Mouse (Mus musculus) liver, embryonic 12.5 days (tissue): ENCODE results near the gene Sh3kbp1. TPM values are rescaled to one million over a fixed set of nuclear protein-coding genes. Genes with fewer than 3 reads are reported as not detected.

Experiments
- ATAC-seq: fragments of 200-750 bp; cut with Nextera tagmentation; 2 replicates; pipeline ENCODE4 v1.8.0; 2017; ENCODE audit warnings: moderate number of reproducible peaks, mild to moderate bottlenecking, moderate library complexity
- H3K27ac ChIP-seq: fragments of 300-500 bp; sonication (generic); 2 replicates; pipeline ENCODE4 v1.5.1; 2016; ENCODE audit warnings: mild to moderate bottlenecking
- H3K27me3 ChIP-seq: fragments of 300-500 bp; sonication (generic); replicated peaks from 2 replicates; pipeline ENCODE4 v1.6.1; 2016; ENCODE audit warnings: mild to moderate bottlenecking, moderate library complexity
- H3K36me3 ChIP-seq: fragments of 300-500 bp; sonication (generic); 2 replicates; pipeline ENCODE4 v1.6.1; 2016; ENCODE audit warnings: mild to moderate bottlenecking, moderate library complexity
- H3K4me1 ChIP-seq: fragments of 300-500 bp; sonication (generic); 2 replicates; pipeline ENCODE4 v1.6.1; 2016
- H3K4me2 ChIP-seq: fragments of 300-500 bp; sonication (generic); 2 replicates; pipeline ENCODE4 v1.6.1; 2016; ENCODE audit warnings: mild to moderate bottlenecking, moderate library complexity
- H3K4me3 ChIP-seq: fragments of 300-500 bp; sonication (generic); 2 replicates; pipeline ENCODE4 v1.5.1; 2016; ENCODE audit warnings: mild to moderate bottlenecking, moderate library complexity
- H3K9ac ChIP-seq: fragments of 300-500 bp; sonication (generic); 2 replicates; pipeline ENCODE4 v1.6.1; 2016; ENCODE audit warnings: mild to moderate bottlenecking, moderate library complexity
- H3K9me3 ChIP-seq: fragments of 300-500 bp; sonication (generic); replicated peaks from 2 replicates; pipeline ENCODE4 v1.6.1; 2016; ENCODE audit warnings: mild to moderate bottlenecking, moderate library complexity
- WGBS: fragments of 180-500 bp; shearing (Covaris S2); methylation state at CpG from one replicate; pipeline ENCODE4 v1.1.7; 2016; ENCODE audit not compliant: insufficient replicate concordance; 5-methylcytosine and 5-hydroxymethylcytosine counted together
- polyA plus RNA-seq: library from polyadenylated mRNA; unstranded; fragments of >200 nt; fragmentation: Nextera tagmentation; extraction: Ambion mirVana; gene quantifications from 2 replicates; pipeline ENCODE4 v1.2.1, GENCODE M21; 2016

Sh3kbp1 gene
- polyA plus RNA-seq, 1 experiment from 2014 or later: 16.8 TPM

- H3K9me3 ChIP-seq: no peaks in the 10 kb centered on the region
- no peak for ATAC-seq
Observed at GRCm38 (mm10) chrX:159954430-159954779, 327.3 kb downstream of the Sh3kbp1 start.

GRCm38 (mm10) chrX:159955433-159955832 lies 328.4 kb downstream of the Sh3kbp1 start:
- no peaks in the 10 kb centered on the region for H3K9me3 ChIP-seq
- H3K4me2 ChIP-seq: no peak overlapping the region
- no peaks in the 10 kb centered on the region for H3K4me1 ChIP-seq
- no peak overlapping the region for H3K9ac ChIP-seq
- no peak overlapping the region for H3K27ac ChIP-seq
- 68% methylated on average over 6 of the region's 6 CpGs for WGBS
- H3K36me3 ChIP-seq: no peaks in the 10 kb centered on the region
- ATAC-seq: no peak
- no peak overlapping the region for H3K4me3 ChIP-seq
- H3K27me3 ChIP-seq: peaks cover 24% of the 10 kb centered on the region

More at GRCm38 (mm10) chrX:159954430-159954779, 327.3 kb downstream of the Sh3kbp1 start:
- peaks cover 24% of the 10 kb centered on the region for H3K27me3 ChIP-seq
- no peaks in the 10 kb centered on the region for H3K36me3 ChIP-seq
- no peaks in the 10 kb centered on the region for H3K4me1 ChIP-seq
- no peak overlapping the region for H3K4me2 ChIP-seq
- H3K27ac ChIP-seq: no peak overlapping the region
- no peak overlapping the region for H3K9ac ChIP-seq
- 70% methylated on average over 4 of the region's 4 CpGs for WGBS
- no peak overlapping the region for H3K4me3 ChIP-seq

GRCm38 (mm10) chrX:159961385-159961784 lies 334.3 kb downstream of the Sh3kbp1 start:
- Histone ChIP-seq H3K4me1 (no peaks in the 10 kb centered on the region), H3K36me3 (no peaks in the 10 kb centered on the region), H3K9ac (no peak overlapping the region), H3K4me2 (no peak overlapping the region), H3K9me3 (no peaks in the 10 kb centered on the region), H3K27me3 (0 out of 2 replicates have a peak, but pooled peaks cover 7% of the 10 kb centered on the region), H3K4me3 (no peak overlapping the region), H3K27ac (no peak overlapping the region)
- ATAC-seq: no peak
- 66% methylated on average over 2 of the region's 2 CpGs for WGBS

GRCm38 (mm10) chrX:159963273-159963672 lies 336.2 kb downstream of the Sh3kbp1 start:
- Histone ChIP-seq H3K4me3 (no peak overlapping the region), H3K27ac (no peak overlapping the region), H3K27me3 (0 out of 2 replicates have a peak, but pooled peaks cover 7% of the 10 kb centered on the region), H3K9ac (no peak overlapping the region), H3K4me1 (no peaks in the 10 kb centered on the region), H3K9me3 (no peaks in the 10 kb centered on the region), H3K4me2 (no peak overlapping the region), H3K36me3 (no peaks in the 10 kb centered on the region)
- ATAC-seq: no peak
- 27% methylated on average over 4 of the region's 4 CpGs for WGBS

GRCm38 (mm10) chrX:159963925-159964324 lies 336.9 kb downstream of the Sh3kbp1 start:
- Histone ChIP-seq H3K27me3 (0 out of 2 replicates have a peak, but pooled peaks cover 7% of the 10 kb centered on the region), H3K9me3 (no peaks in the 10 kb centered on the region), H3K9ac (no peak overlapping the region), H3K4me2 (no peak overlapping the region), H3K27ac (no peak overlapping the region), H3K4me3 (no peak overlapping the region), H3K4me1 (no peaks in the 10 kb centered on the region), H3K36me3 (no peaks in the 10 kb centered on the region)
- no peak for ATAC-seq
- 78% methylated on average over 9 of the region's 9 CpGs for whole genome bisulfite sequencing

- Histone ChIP-seq H3K27me3 (peaks cover 15% of the 10 kb centered on the region; the same call in 1 of the 2 replicates), H3K36me3 (no peaks in the 10 kb centered on the region), H3K9ac (no peak overlapping the region), H3K4me1 (no peaks in the 10 kb centered on the region), H3K4me3 (no peak overlapping the region), H3K4me2 (no peak overlapping the region), H3K27ac (no peak overlapping the region), H3K9me3 (no peaks in the 10 kb centered on the region)
- ATAC-seq: no peak
- 73% methylated on average over 2 of the region's 2 CpGs for WGBS
Observed at GRCm38 (mm10) chrX:159969025-159969424, 342.0 kb downstream of the Sh3kbp1 start.

GRCm38 (mm10) chrX:159971091-159971779 lies 344.2 kb downstream of the Sh3kbp1 start:
- WGBS: 55% methylated on average over 3 of the region's 3 CpGs
- ATAC-seq: no peak

GRCm38 (mm10) chrX:159973730-159974129 lies 346.7 kb downstream of the Sh3kbp1 start:
- H3K4me3 ChIP-seq: no peak overlapping the region
- WGBS: 34% methylated on average over 5 of the region's 5 CpGs
- ATAC-seq: no peak
- no peaks in the 10 kb centered on the region for H3K4me1 ChIP-seq
- H3K27ac ChIP-seq: no peak overlapping the region
- H3K9me3 ChIP-seq: no peaks in the 10 kb centered on the region
- no peak overlapping the region for H3K9ac ChIP-seq
- peaks cover 8% of the 10 kb centered on the region; the same call in 1 of the 2 replicates for H3K27me3 ChIP-seq
- no peaks in the 10 kb centered on the region for H3K36me3 ChIP-seq
- H3K4me2 ChIP-seq: no peak overlapping the region

More at GRCm38 (mm10) chrX:159971091-159971779, 344.2 kb downstream of the Sh3kbp1 start:
- Histone ChIP-seq H3K4me2 (no peak overlapping the region), H3K4me3 (no peak overlapping the region), H3K36me3 (no peaks in the 10 kb centered on the region), H3K9me3 (no peaks in the 10 kb centered on the region), H3K9ac (no peak overlapping the region), H3K27me3 (peaks cover 8% of the 10 kb centered on the region; the same call in 1 of the 2 replicates), H3K27ac (no peak overlapping the region), H3K4me1 (no peaks in the 10 kb centered on the region)

GRCm38 (mm10) chrX:159976243-159976642 lies 349.2 kb downstream of the Sh3kbp1 start:
- Histone ChIP-seq H3K4me3 (no peak overlapping the region), H3K4me1 (no peaks in the 10 kb centered on the region), H3K27me3 (0 out of 2 replicates have a peak, but pooled peaks cover 5% of the 10 kb centered on the region), H3K9me3 (no peaks in the 10 kb centered on the region), H3K4me2 (no peak overlapping the region), H3K9ac (no peak overlapping the region), H3K36me3 (no peaks in the 10 kb centered on the region), H3K27ac (no peak overlapping the region)
- whole genome bisulfite sequencing: 49% methylated on average over 3 of the region's 3 CpGs
- ATAC-seq: no peak

- ATAC-seq: peak; percentile 81
- peak within 1 kb of the TSS; percentile 79 for H3K4me2 ChIP-seq
- WGBS: 13% methylated on average over 59 of the region's 108 CpGs
- H3K4me1 ChIP-seq: no peaks in the 10 kb centered on the region
- no peaks in the 10 kb centered on the region for H3K36me3 ChIP-seq
- H3K4me3 ChIP-seq: peak within 1 kb of the TSS; percentile 54
- no peaks in the 10 kb centered on the region for H3K9me3 ChIP-seq
- no peak within 1 kb of the TSS for H3K27ac ChIP-seq
- H3K27me3 ChIP-seq: peaks cover 26% of the 10 kb centered on the region
- H3K9ac ChIP-seq: peak within 1 kb of the TSS; percentile 55
Observed at GRCm38 (mm10) chrX:159988002-159988960, 361.2 kb downstream of the Sh3kbp1 start, which contains the start of gene Map3k15. Gene Map3k15 (plus strand): TSS chrX:159988433.

GRCm38 (mm10) chrX:159995808-159996207 lies 368.7 kb downstream of the Sh3kbp1 start:
- no peak for ATAC-seq
- no peak overlapping the region for H3K4me3 ChIP-seq

More at GRCm38 (mm10) chrX:159995808-159996207, 368.7 kb downstream of the Sh3kbp1 start:
- 67% methylated on average over 6 of the region's 6 CpGs for WGBS
- Histone ChIP-seq H3K4me1 (no peaks in the 10 kb centered on the region), H3K36me3 (no peaks in the 10 kb centered on the region), H3K27ac (no peak overlapping the region), H3K27me3 (no peaks in the 10 kb centered on the region), H3K4me2 (no peak overlapping the region), H3K9me3 (no peaks in the 10 kb centered on the region), H3K9ac (no peak overlapping the region)
